ENCODE assay signal across 8 mouse cellular contexts in the genomic region with DNA sequence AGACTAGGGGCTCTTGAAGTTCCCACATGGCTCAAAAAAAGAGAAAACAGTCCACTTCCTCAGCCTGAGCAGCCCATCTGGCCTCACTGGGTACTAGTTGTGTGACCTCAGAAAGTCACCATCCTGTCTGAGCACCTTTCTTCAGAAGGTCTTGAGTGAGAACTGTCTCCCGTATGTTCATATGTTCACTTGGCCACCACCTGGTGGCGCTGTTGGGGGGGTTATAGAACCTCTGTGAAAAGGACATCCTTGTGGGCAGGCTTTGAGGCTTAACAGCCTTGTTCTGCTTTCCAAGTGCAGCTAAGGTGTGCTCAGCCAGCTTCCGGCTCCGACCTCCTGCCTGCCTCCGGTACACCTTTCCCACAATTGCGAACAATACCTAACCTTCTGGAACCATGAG. TPM values are rescaled to one million over a fixed set of nuclear protein-coding genes. Genes with fewer than 3 reads are reported as not detected.
DNase-seq lines count a peak whose midpoint lies in the region; TF ChIP-seq lines count a peak whose summit lies in the region.

No protein-coding gene starts in this region.

- 78% methylated on average over 6 of the region's 6 CpGs for WGBS in heart, adult 2 months

- no peaks in the 10 kb centered on the region for H3K27me3 ChIP-seq in heart, adult 2 months (ENCODE audit: control insufficient read depth, insufficient read depth, low read length)

- 0 out of 2 replicates have a peak, but pooled peaks have one; percentile 27 for TF ChIP-seq EP300 in heart, adult 2 months (IDR thresholded peaks at IDR 0.05; ENCODE audit: insufficient read depth, low read depth, low read length)

- no peaks in the 10 kb centered on the region; the same call in none of the 2 replicates for H3K4me1 ChIP-seq in heart, adult 2 months (ENCODE audit: control insufficient read depth, insufficient read depth, low read length)

- H3K79me2 ChIP-seq in heart, adult 2 months (replicated peaks; ENCODE audit: control insufficient read depth, insufficient read depth, low read length): no peaks in the 10 kb centered on the region

- TF ChIP-seq POLR2A in heart, adult 2 months (IDR thresholded peaks at IDR 0.05; ENCODE audit: insufficient read depth, low read depth, low read length): no peak

- no peak overlapping the region for H3K4me3 ChIP-seq in heart, adult 2 months

- no peak overlapping the region for H3K9ac ChIP-seq in heart, adult 2 months (ENCODE audit: low read depth, low read length)

- H3K36me3 ChIP-seq in heart, adult 2 months (ENCODE audit: control insufficient read depth, insufficient read depth, low read length): peaks cover 2% of the 10 kb centered on the region; the same call in 1 of the 2 replicates

- no peak overlapping the region for H3K27ac ChIP-seq in heart, adult 2 months

- intact Hi-C loops in heart, adult 2 months (cut with DNase I): no loop called here

- TF ChIP-seq CTCF in heart, adult 2 months (IDR thresholded peaks at IDR 0.05): peak; percentile 71

- DNase-seq in heart, adult 2 months: no peak
- DNase-seq in heart, adult 9 months (ENCODE audit: low spot score in 2 of 2): no peak
- DNase-seq in CD4-positive helper T cell, adult 2 months (ENCODE audit: low read depth, low spot score): peak; percentile 20
- DNase-seq in adipocyte (ENCODE audit: low spot score): peak; percentile 54
- DNase-seq in induced T-regulatory cell, adult 2 months (ENCODE audit: low read depth): peak; percentile 53
- DNase-seq in retina, embryonic 14.5 days (ENCODE audit: low spot score): peak; percentile 67
- DNase-seq in left cerebral cortex, adult 18-20 months (ENCODE audit: low spot score in 2 of 2): no peak
- DNase-seq in right cerebral cortex, postnatal 10 days (ENCODE audit: low spot score in 2 of 2): no peak

RNA-seq across cellular contexts. Expression of gene Tppp3, which starts 10.1 kb away (rescaled TPM):
- 10 to 100 TPM; 35.0 to 48.8 TPM for total RNA-seq in heart, adult 2 months (2021)
- 73.7 and 89.2 TPM in 2 replicates for polyA plus RNA-seq in heart, adult 2 months (2012; rRNA removed)
- 10 to 100 TPM; 47.0 to 48.3 TPM for total RNA-seq in left cerebral cortex, adult 18-20 months (2021)

RNA-seq across cellular contexts. Expression of gene Zdhhc1, which starts 15.2 kb away (rescaled TPM):
- 10 to 100 TPM; 13.0 to 13.3 TPM for total RNA-seq in heart, adult 2 months (2021)
- 37.5 and 40.5 TPM in 2 replicates for polyA plus RNA-seq in heart, adult 2 months (2012; rRNA removed)
- 10 to 100 TPM; 41.8 to 42.5 TPM for total RNA-seq in left cerebral cortex, adult 18-20 months (2021)

RNA-seq across cellular contexts. Expression of gene Hsd11b2, which starts 37.1 kb away (rescaled TPM):
- total RNA-seq in heart, adult 2 months (2021): under 1 TPM in 1 of 2 experiments, not detected in 1; 0.23 TPM
- 0.08 and 0.32 TPM in 2 replicates for polyA plus RNA-seq in heart, adult 2 months (2012; rRNA removed)
- total RNA-seq in left cerebral cortex, adult 18-20 months (2021): not detected

Comparison
In these comparisons a context has a peak if more than half of its experiments do, and no peak if none do; other contexts are left out.
1. DNase-seq: peak in CD4-positive helper T cell, adult 2 months (single experiment), adipocyte (single experiment), induced T-regulatory cell, adult 2 months (single experiment) and retina, embryonic 14.5 days (single experiment); none in heart, adult 2 months (0 of 2), heart, adult 9 months (0 of 2), left cerebral cortex, adult 18-20 months (0 of 2) and right cerebral cortex, postnatal 10 days (0 of 2).